Mouse (Mus musculus) liver, embryonic 14.5 days (tissue): ENCODE measurements around the gene Bcat1. TPM values are rescaled to one million over a fixed set of nuclear protein-coding genes. Genes with fewer than 3 reads are reported as not detected.

Source experiments
- ATAC-seq: fragments of 200-750 bp; cut with Nextera tagmentation; 2 replicates; pipeline ENCODE4 v1.8.0; 2017; ENCODE audit warnings: moderate number of reproducible peaks, mild to moderate bottlenecking, moderate library complexity; ENCODE audit not compliant: insufficient read depth
- DNase-seq, 3 experiments: peaks; one replicate each; pipeline ENCODE4 v3.0.0-alpha.2; 2012 to 2013; ENCODE audit warnings: low read depth in 3 of 3, low spot score in 3 of 3
- H3K27ac ChIP-seq: fragments of 300-500 bp; sonication (generic); 2 replicates; pipeline ENCODE4 v1.5.1; 2014; ENCODE audit warnings: moderate library complexity, mild to moderate bottlenecking, control low read depth, inconsistent platforms
- H3K27me3 ChIP-seq: fragments of 300-500 bp; sonication (generic); 2 replicates; pipeline ENCODE4 v1.6.1; 2014; ENCODE audit warnings: mild to moderate bottlenecking, low read length, moderate library complexity; ENCODE audit not compliant: control insufficient read depth, insufficient read depth
- H3K36me3 ChIP-seq: fragments of 300-500 bp; sonication (generic); replicated peaks from 2 replicates; pipeline ENCODE4 v1.6.1; 2014; ENCODE audit warnings: low read depth; ENCODE audit not compliant: control insufficient read depth, insufficient read depth
- H3K4me1 ChIP-seq, 2 experiments: fragments of 200-500 bp in 1 of 2; fragments of 300-500 bp in 1 of 2; sonication (generic) in 1 of 2; replicated peaks; 2 replicates each; pipeline ENCODE4 v1.6.1; 2012 to 2014; ENCODE audit warnings: antibody characterized with exemption in 1 of 2, inconsistent platforms in 1 of 2, low read length in 1 of 2; ENCODE audit not compliant: control insufficient read depth in 2 of 2, insufficient read depth in 2 of 2
- H3K4me2 ChIP-seq: fragments of 300-500 bp; sonication (generic); 2 replicates; pipeline ENCODE4 v1.6.1; 2014; ENCODE audit warnings: low read depth, mild to moderate bottlenecking, control low read depth, moderate library complexity
- H3K4me3 ChIP-seq, 2 experiments: fragments of 200-500 bp in 1 of 2; fragments of 300-500 bp in 1 of 2; sonication (generic) in 1 of 2; 2 replicates each; pipeline ENCODE4 v1.5.1; 2012 to 2014; ENCODE audit warnings: low read depth in 2 of 2, low read length in 2 of 2, mild to moderate bottlenecking in 2 of 2, control low read depth in 1 of 2, inconsistent platforms in 1 of 2, moderate library complexity in 1 of 2; ENCODE audit not compliant: insufficient read depth in 1 of 2
- H3K9ac ChIP-seq: fragments of 300-500 bp; sonication (generic); replicated peaks from 2 replicates; pipeline ENCODE4 v1.6.1; 2014; ENCODE audit warnings: mild to moderate bottlenecking, control low read depth, moderate library complexity
- H3K9me3 ChIP-seq: fragments of 300-500 bp; sonication (generic); 2 replicates; pipeline ENCODE4 v1.6.1; 2016; ENCODE audit warnings: low read length, mixed read lengths; ENCODE audit not compliant: control insufficient read depth
- CTCF ChIP-seq: IDR thresholded peaks from 2 replicates; pipeline ENCODE4 v1.5.1; 2016; ENCODE audit warnings: antibody characterized with exemption, low read depth, control low read depth
- EP300 ChIP-seq: IDR thresholded peaks from 2 replicates; pipeline ENCODE4 v1.6.1; 2016; ENCODE audit warnings: antibody characterized with exemption, low read depth
- WGBS: fragments of 180-500 bp; shearing (Covaris S2); extraction: QIAGEN DNeasy Blood & Tissue Kit; methylation state at CpG from one replicate; pipeline ENCODE4 v1.1.7; 2014; ENCODE audit not compliant: insufficient replicate concordance; 5-methylcytosine and 5-hydroxymethylcytosine counted together
- polyA plus RNA-seq, 2 experiments: library from polyadenylated mRNA; depleted of rRNA in 1 of 2; stranded (reverse) in 1 of 2; unstranded in 1 of 2; fragments of >200 nt; fragmentation: Nextera tagmentation in 1 of 2; extraction: Ambion mirVana in 1 of 2; gene quantifications; 2 replicates each; pipeline versions ENCODE4 v1.2.1 to v1.2.3; 2012 to 2014

Bcat1 gene
- polyA plus RNA-seq, 2 experiments, result 0.06 to 0.51 TPM

DNA sequence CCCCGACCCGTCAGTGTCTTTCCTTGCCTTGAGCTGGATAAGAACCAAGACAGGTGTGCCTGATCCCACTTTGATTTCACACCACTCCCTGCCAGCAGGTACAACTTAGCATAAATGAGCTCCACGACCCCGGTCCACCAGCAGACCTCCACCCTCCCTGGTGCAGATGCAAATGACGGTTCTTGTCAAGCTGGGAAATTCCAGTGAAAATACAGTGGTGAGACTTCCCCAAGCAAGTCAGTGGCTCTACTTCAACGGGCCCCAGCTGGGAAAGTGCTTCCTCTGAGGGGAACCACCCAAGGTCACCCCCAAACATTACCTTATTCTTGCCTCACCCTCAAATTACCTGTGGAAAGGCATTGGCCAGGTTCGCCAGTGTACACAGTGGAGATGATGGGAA lies 16.0 kb upstream of the Bcat1 start:
- ATAC-seq, result no peak
- TF ChIP-seq EP300 (no peak), CTCF (no peak)

GRCm38 (mm10) chr6:145090928-145091327 lies 14.9 kb upstream of the Bcat1 start:
- H3K9ac ChIP-seq, result no peak overlapping the region
- TF ChIP-seq CTCF (no peak), EP300 (no peak)
- WGBS, result 37% methylated on average over 5 of the region's 5 CpGs
- H3K27ac ChIP-seq, result no peak overlapping the region
- no peaks in the 10 kb centered on the region for H3K36me3 ChIP-seq
- H3K4me2 ChIP-seq, result no peak overlapping the region
- no peaks in the 10 kb centered on the region for H3K9me3 ChIP-seq
- H3K4me3 ChIP-seq, result no peak overlapping the region
- ATAC-seq (no peak), DNase-seq (no peak)
- H3K4me1 ChIP-seq, result peaks cover 0 to 4% of the 10 kb centered on the region in 2 experiments; a peak in 2 of 4 replicates
- H3K27me3 ChIP-seq, result no peaks in the 10 kb centered on the region

More for the DNA sequence above, 16.0 kb upstream of the Bcat1 start:
- Histone ChIP-seq H3K9ac (no peak overlapping the region), H3K36me3 (no peaks in the 10 kb centered on the region), H3K27ac (no peak overlapping the region), H3K27me3 (no peaks in the 10 kb centered on the region), H3K4me2 (no peak overlapping the region), H3K4me1 (peaks cover 0 to 4% of the 10 kb centered on the region in 2 experiments; a peak in 2 of 4 replicates), H3K9me3 (no peaks in the 10 kb centered on the region), H3K4me3 (no peak overlapping the region)
- DNase-seq, result no peak
- 64% methylated on average over 7 of the region's 7 CpGs for WGBS

- Histone ChIP-seq H3K4me3 (no peak overlapping the region), H3K27me3 (no peaks in the 10 kb centered on the region), H3K4me2 (no peak overlapping the region), H3K9me3 (no peaks in the 10 kb centered on the region), H3K9ac (no peak overlapping the region), H3K36me3 (no peaks in the 10 kb centered on the region), H3K27ac (no peak overlapping the region), H3K4me1 (peaks cover 0 to 4% of the 10 kb centered on the region in 2 experiments; a peak in 2 of 4 replicates)
- ATAC-seq, result no peak
- no peak for TF ChIP-seq CTCF
- TF ChIP-seq EP300, result no peak
- 20% methylated on average over 6 of the region's 6 CpGs for WGBS
- no peak for DNase-seq
These were observed 14.3 kb upstream of the Bcat1 start for GRCm38 (mm10) chr6:145090201-145090863.

GRCm38 (mm10) chr6:145089373-145089772 lies 13.4 kb upstream of the Bcat1 start:
- ATAC-seq, result peak; percentile 74
- peak in 1 of 3 experiments; percentile 16 for DNase-seq
- TF ChIP-seq CTCF (no peak), EP300 (no peak)
- WGBS, result 8% methylated on average over 4 of the region's 4 CpGs
- Histone ChIP-seq H3K9ac (no peak overlapping the region), H3K9me3 (no peaks in the 10 kb centered on the region), H3K27me3 (no peaks in the 10 kb centered on the region), H3K36me3 (no peaks in the 10 kb centered on the region), H3K4me3 (no peak overlapping the region), H3K27ac (no peak overlapping the region), H3K4me2 (no peak overlapping the region), H3K4me1 (peaks cover 0 to 4% of the 10 kb centered on the region in 2 experiments; a peak in 2 of 4 replicates)

GRCm38 (mm10) chr6:145088451-145089113 lies 12.6 kb upstream of the Bcat1 start:
- Histone ChIP-seq H3K4me2 (no peak overlapping the region), H3K4me1 (peaks cover 0 to 4% of the 10 kb centered on the region in 2 experiments; a peak in 2 of 4 replicates), H3K9ac (no peak overlapping the region), H3K4me3 (no peak overlapping the region), H3K9me3 (no peaks in the 10 kb centered on the region), H3K27me3 (no peaks in the 10 kb centered on the region), H3K36me3 (no peaks in the 10 kb centered on the region), H3K27ac (no peak overlapping the region)
- ATAC-seq (no peak), DNase-seq (no peak)
- TF ChIP-seq EP300 (no peak), CTCF (peak; percentile 44; the same call in 1 of the 2 replicates)
- 35% methylated on average over 4 of the region's 4 CpGs for WGBS
